Mouse (Mus musculus) inflammation-experienced regulatory T-cells, adult 16 weeks (primary cell): ENCODE measurements around the gene Ccdc15. TPM values are rescaled to one million over a fixed set of nuclear protein-coding genes. Genes with fewer than 3 reads are reported as not detected.

ENCODE experiments used
- polyA plus RNA-seq: library from polyadenylated mRNA; unstranded; fragments of 100-300 nt; shearing (Covaris generic); gene quantifications from one replicate; pipeline ENCODE4 v1.2.1, GENCODE M21; 2017

The Ccdc15 gene
- polyA plus RNA-seq = 10.3 TPM

DNA sequence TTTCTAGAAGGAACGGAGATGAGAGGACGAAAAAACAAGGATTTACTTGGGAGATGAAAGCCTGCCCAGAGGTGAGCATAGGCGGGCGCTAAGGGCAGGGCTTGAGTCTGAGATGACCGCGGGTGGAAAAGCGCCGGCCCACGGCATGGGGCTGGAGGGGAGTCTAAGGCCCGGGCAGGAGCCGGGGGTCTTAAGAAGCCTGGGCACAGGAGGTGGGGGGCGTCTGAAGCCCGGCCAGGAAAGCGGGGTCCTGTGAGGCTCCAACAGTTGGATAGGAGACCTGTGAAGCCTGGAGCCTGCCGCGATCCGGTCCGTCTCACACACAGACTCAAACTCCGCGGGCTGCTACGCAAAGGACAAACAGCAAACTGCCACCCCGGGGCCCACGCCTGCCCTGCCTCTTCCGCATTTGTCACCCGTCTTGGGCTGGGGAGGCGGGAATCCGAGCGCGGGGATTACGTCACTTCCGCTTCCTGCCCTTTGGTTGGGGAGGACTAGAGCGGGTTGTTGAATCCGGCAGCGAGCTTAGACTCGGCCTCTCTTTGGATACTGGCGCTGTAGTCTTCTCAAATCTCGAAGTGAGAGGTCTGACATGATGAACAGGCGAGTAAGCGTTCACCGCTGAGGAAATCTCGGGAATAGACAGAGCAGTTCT is at the start of gene Ccdc15:
Gene Ccdc15 (minus strand): TSS at position 445 of the 655 bp plus-strand sequence.

DNA sequence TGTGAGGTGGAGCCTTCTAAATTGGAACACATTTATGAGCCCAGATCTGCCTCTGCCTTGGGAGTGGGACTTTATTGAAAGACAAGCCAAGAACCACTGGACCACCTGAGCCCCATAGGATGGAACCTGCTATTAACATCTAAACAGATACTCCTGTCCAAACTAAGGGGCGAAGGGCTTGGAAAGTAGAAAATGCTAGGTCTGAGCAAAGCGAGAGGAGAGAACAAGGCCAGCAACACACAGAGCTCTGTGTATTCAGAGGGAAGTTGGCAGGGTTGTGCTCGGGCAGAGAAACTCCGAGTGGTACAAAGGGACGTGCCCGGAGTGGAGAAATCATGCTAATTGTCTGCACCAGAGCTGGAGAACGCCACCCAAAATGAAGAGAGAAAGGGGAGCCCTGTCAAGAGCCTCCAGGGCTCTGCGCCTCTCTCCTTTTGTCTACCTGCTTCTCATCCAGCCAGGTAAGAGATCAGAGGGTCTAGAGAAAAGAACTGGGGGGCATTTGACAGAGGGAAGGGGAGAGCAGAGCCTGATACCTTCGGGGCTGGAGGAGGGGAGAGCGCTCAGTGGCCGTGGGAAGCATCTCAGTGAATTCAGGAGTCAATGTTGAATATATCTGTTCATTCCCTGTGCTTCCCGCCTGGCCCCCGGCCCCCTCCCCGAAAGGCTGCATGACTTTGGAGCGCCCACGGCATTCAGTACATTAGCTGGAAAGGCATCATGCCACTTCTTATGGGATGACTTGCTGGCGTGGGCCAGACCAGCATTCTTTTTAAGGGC is 19.3 kb upstream of the Ccdc15 start, which contains the start of gene Hepacam:
Gene Hepacam (plus strand): TSS at position 51 of the 780 bp plus-strand sequence.

DNA sequence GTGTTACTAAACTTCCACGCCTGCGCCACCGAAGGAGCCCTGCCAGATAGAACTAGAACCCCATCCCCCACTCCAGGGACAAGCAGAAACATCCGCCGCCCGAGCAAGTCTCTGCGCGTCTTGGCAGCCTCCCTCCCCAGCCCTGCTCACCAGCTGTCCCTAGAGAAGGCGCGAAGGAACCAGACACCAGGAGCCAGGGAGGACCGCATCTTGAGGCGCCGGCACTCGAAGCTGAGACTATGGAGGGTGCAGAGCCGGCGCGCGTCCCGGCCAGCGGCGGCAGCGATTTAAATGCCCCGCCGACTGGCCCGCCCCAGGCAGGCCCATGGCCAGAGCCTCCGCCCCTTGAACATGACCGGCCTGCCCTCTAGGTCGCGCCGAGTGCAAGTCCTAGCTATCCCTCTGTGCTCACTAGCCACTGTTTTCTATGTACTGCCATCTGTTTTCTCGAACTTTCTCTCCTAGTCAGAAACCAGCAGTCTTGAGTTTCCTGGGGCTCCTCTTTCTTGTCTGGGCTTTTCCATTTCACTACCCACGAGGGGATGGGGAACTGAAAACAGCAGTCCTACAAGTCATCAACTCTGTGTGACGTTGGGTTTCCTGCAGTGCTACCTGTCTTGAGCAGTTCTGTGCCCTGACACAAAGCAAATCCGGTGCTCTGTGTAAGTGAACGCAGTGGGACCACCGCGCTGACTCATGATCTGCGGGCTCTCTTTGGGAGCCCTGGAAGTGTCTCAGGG is 92.9 kb downstream of the Ccdc15 start, which contains the start of gene Slc37a2:
Gene Slc37a2 (minus strand): TSS at position 590 of the 740 bp plus-strand sequence.

Other genes starting within 250 kb of the Ccdc15 start
- gene Pknox2, start 201.0 kb downstream of the Ccdc15 start, polyA plus RNA-seq = not detected
- gene Tmem218, start 140.2 kb downstream of the Ccdc15 start, polyA plus RNA-seq = 4.0 TPM
- 7.6 TPM for gene Slc37a2, start 92.7 kb downstream of the Ccdc15 start, polyA plus RNA-seq
- gene Hepacam, start 18.9 kb upstream of the Ccdc15 start, polyA plus RNA-seq = not detected
- not detected for gene Robo4, start 53.5 kb upstream of the Ccdc15 start, polyA plus RNA-seq
- not detected for gene Robo3, start 84.8 kb upstream of the Ccdc15 start, polyA plus RNA-seq
- 7.8 TPM for gene Msantd2, start 140.9 kb upstream of the Ccdc15 start, polyA plus RNA-seq
- gene Esam, start 179.6 kb upstream of the Ccdc15 start, polyA plus RNA-seq = not detected
- gene Vsig2, start 190.8 kb upstream of the Ccdc15 start, polyA plus RNA-seq = not detected
- 5.1 TPM for gene Nrgn, start 204.5 kb upstream of the Ccdc15 start, polyA plus RNA-seq
- gene Siae, start 207.3 kb upstream of the Ccdc15 start, polyA plus RNA-seq = 28.9 TPM